Comparison of ENCODE assay signal across 15 mouse cellular contexts in genomic region chr5:46901909-46902308, GRCm38 (mm10).
DNase-seq lines count a peak whose midpoint lies in the region; ATAC-seq and TF ChIP-seq lines count a peak whose summit lies in the region.
"Had no signal": no experiment of that assay in that cellular context is flagged by ENCODE, and none has a peak within 500 bp of the region (broad histone marks: within the 10 kb centered on the region; RNA-seq: fewer than 3 reads in every experiment).

No protein-coding gene starts in this region.

- TF ChIP-seq CTCF in liver, embryonic 14.5 days (IDR thresholded peaks at IDR 0.05; ENCODE audit: low read depth), result no peak

- WGBS in liver, embryonic 14.5 days (ENCODE audit: insufficient replicate concordance), result 59% methylated on average over 2 of the region's 2 CpGs

- ATAC-seq in common myeloid progenitor, adult 5-6 weeks (replicated peaks; ENCODE audit: low read depth, poor library complexity, severe bottlenecking), result peak; percentile 73
- peak; percentile 65 for ATAC-seq in liver, embryonic 14.5 days (ENCODE audit: insufficient read depth)
- ATAC-seq: forebrain, postnatal 0 days had no signal

- H3K27ac ChIP-seq in liver, embryonic 14.5 days, result no peak overlapping the region
- H3K27ac ChIP-seq: heart, embryonic 13.5 days; hindbrain, embryonic 10.5 days had no signal

- H3K36me3 ChIP-seq in liver, embryonic 14.5 days (replicated peaks; ENCODE audit: control insufficient read depth, insufficient read depth, low read depth), result no peaks in the 10 kb centered on the region
- H3K36me3 ChIP-seq: heart, embryonic 13.5 days; hindbrain, embryonic 10.5 days had no signal

- H3K4me2 ChIP-seq in liver, embryonic 14.5 days (ENCODE audit: low read depth), result no peak overlapping the region
- H3K4me2 ChIP-seq: heart, embryonic 13.5 days had no signal

- TF ChIP-seq EP300 in liver, embryonic 14.5 days (IDR thresholded peaks at IDR 0.05; ENCODE audit: low read depth), result no peak

- intact Hi-C loops in left cerebral cortex, postnatal 14 days (cut with DNase I), result no loop called here

- H3K9me3 ChIP-seq in liver, embryonic 14.5 days (ENCODE audit: control insufficient read depth, low read length), result no peaks in the 10 kb centered on the region
- H3K9me3 ChIP-seq: heart, embryonic 13.5 days; hindbrain, embryonic 10.5 days had no signal

- no peak overlapping the region for H3K4me3 ChIP-seq in liver, embryonic 14.5 days (ENCODE audit: insufficient read depth in 1 of 2, low read depth in 2 of 2, low read length in 2 of 2)
- H3K4me3 ChIP-seq: heart, embryonic 13.5 days; hindbrain, embryonic 10.5 days had no signal

- H3K9ac ChIP-seq in liver, embryonic 14.5 days (replicated peaks), result no peak overlapping the region
- H3K9ac ChIP-seq: forebrain, postnatal 0 days; heart, embryonic 13.5 days had no signal

- peak; percentile 12 for DNase-seq in retina, embryonic 14.5 days (ENCODE audit: low spot score)
- no peak for DNase-seq in retina, postnatal 1 day
- DNase-seq in liver, embryonic 14.5 days (ENCODE audit: low read depth in 3 of 3, low spot score in 3 of 3), result peak; percentile 5 to 6 (median 6)
- no peak for DNase-seq in layer of hippocampus, adult 9-10 months (ENCODE audit: low spot score)
- DNase-seq in natural killer cell, adult 2 months (ENCODE audit: low spot score in 2 of 2), result no peak
- no peak for DNase-seq in left cerebral cortex, postnatal 14 days (ENCODE audit: low spot score in 2 of 2)
- DNase-seq: cerebellum, adult 9-11 months; forebrain, postnatal 0 days; gastrocnemius, postnatal 36 days; layer of hippocampus, postnatal 36 days; right cerebral cortex, postnatal 4 days; thymus, postnatal 4 days had no signal

- H3K27me3 ChIP-seq in liver, embryonic 14.5 days (ENCODE audit: control insufficient read depth, insufficient read depth, low read length), result no peaks in the 10 kb centered on the region
- H3K27me3 ChIP-seq: heart, embryonic 13.5 days had no signal

- no peaks in the 10 kb centered on the region for H3K4me1 ChIP-seq in liver, embryonic 14.5 days (replicated peaks; ENCODE audit: control insufficient read depth in 2 of 2, insufficient read depth in 2 of 2, low read length in 1 of 2)
- H3K4me1 ChIP-seq: heart, embryonic 13.5 days; hindbrain, embryonic 10.5 days had no signal

Comparison
In these comparisons a context has a peak if more than half of its experiments do, and no peak if none do; other contexts are left out.
1. DNase-seq: peak in retina, embryonic 14.5 days (single experiment) and liver, embryonic 14.5 days (3 of 3); none in retina, postnatal 1 day (single experiment), layer of hippocampus, adult 9-10 months (single experiment), natural killer cell, adult 2 months (0 of 2) and left cerebral cortex, postnatal 14 days (0 of 2).